Mouse (Mus musculus) CH12.LX (cell line): ENCODE measurements around the gene Dcaf15. TPM values are rescaled to one million over a fixed set of nuclear protein-coding genes. Genes with fewer than 3 reads are reported as not detected.

Experiments used
- DNase-seq: peaks from one replicate; pipeline ENCODE4 v3.0.0-alpha.2; 2013; ENCODE audit errors: extremely low read depth
- H3K27ac ChIP-seq: 2 replicates; pipeline ENCODE4 v1.5.1; 2012; ENCODE audit warnings: low read depth, mild to moderate bottlenecking, control low read depth, moderate library complexity; ENCODE audit not compliant: insufficient read depth
- H3K27me3 ChIP-seq: replicated peaks from 2 replicates; pipeline ENCODE3; 2012; ENCODE audit warnings: inconsistent platforms
- H3K36me3 ChIP-seq, 2 experiments: replicated peaks in 1 of 2; 2 replicates each; pipeline versions ENCODE3 to v1.6.1; 2012; ENCODE audit warnings: inconsistent platforms in 1 of 2, low read length in 1 of 2, mild to moderate bottlenecking in 1 of 2, mixed read lengths in 1 of 2, moderate library complexity in 1 of 2; ENCODE audit not compliant: control insufficient read depth in 1 of 2, insufficient read depth in 1 of 2
- H3K4me1 ChIP-seq, 2 experiments: 2 replicates each; pipeline ENCODE4 v1.6.1; 2012; ENCODE audit warnings: inconsistent platforms in 1 of 2, moderate library complexity in 1 of 2; ENCODE audit not compliant: insufficient read depth in 2 of 2, control insufficient read depth in 1 of 2
- H3K4me2 ChIP-seq: 2 replicates; pipeline ENCODE4 v1.6.1; 2012; ENCODE audit warnings: low read depth, mild to moderate bottlenecking, control low read depth; ENCODE audit not compliant: poor library complexity, insufficient read depth, severe bottlenecking
- H3K4me3 ChIP-seq, 3 experiments: fragments of 150-350 bp in 1 of 3; sonication (generic) in 1 of 3; replicated peaks in 1 of 3; 2 replicates each; pipeline versions ENCODE3 to v1.5.1; 2011 to 2012; ENCODE audit warnings: low read depth in 2 of 3, low read length in 2 of 3, mild to moderate bottlenecking in 2 of 3, moderate library complexity in 2 of 3, control low read depth in 1 of 3, improper control_type of control experiment in 1 of 3, inconsistent platforms in 1 of 3, mixed read lengths in 1 of 3; ENCODE audit not compliant: poor library complexity in 1 of 3
- H3K79me2 ChIP-seq: replicated peaks from 2 replicates; pipeline ENCODE4 v1.6.1; 2012; ENCODE audit warnings: mild to moderate bottlenecking, moderate library complexity; ENCODE audit not compliant: control insufficient read depth, poor library complexity, insufficient read depth, severe bottlenecking; ENCODE audit errors: extremely low read depth
- H3K9ac ChIP-seq: 2 replicates; pipeline ENCODE4 v1.6.1; 2012; ENCODE audit warnings: low read depth, mild to moderate bottlenecking, control low read depth, moderate library complexity; ENCODE audit not compliant: insufficient read depth
- H3K9me3 ChIP-seq: replicated peaks from 2 replicates; pipeline ENCODE3; 2012; ENCODE audit warnings: low read length, inconsistent platforms, mixed read lengths
- BHLHE40 ChIP-seq: IDR thresholded peaks from 2 replicates; pipeline ENCODE4 v1.6.1; 2011; ENCODE audit warnings: mild to moderate bottlenecking, low read depth, low read length, improper control_type of control experiment
- CHD1 ChIP-seq: IDR thresholded peaks from 2 replicates; pipeline ENCODE4 v1.6.1; 2012; ENCODE audit warnings: low read depth, low read length, improper control_type of control experiment, inconsistent platforms
- CTCF ChIP-seq, 2 experiments: IDR thresholded peaks in 1 of 2; conservative IDR thresholded peaks in 1 of 2; 2 replicates each; pipeline ENCODE4 v1.5.1; 2011 to 2012; ENCODE audit warnings: low read depth in 2 of 2, low read length in 2 of 2, improper control_type of control experiment in 1 of 2, inconsistent platforms in 1 of 2, mild to moderate bottlenecking in 1 of 2, moderate library complexity in 1 of 2
- ETS1 ChIP-seq: conservative IDR thresholded peaks from 2 replicates; pipeline ENCODE4 v1.6.1; 2012; ENCODE audit warnings: low read depth, mild to moderate bottlenecking, inconsistent platforms, low read length, improper control_type of control experiment, moderate library complexity
- JUN ChIP-seq: IDR thresholded peaks from 2 replicates; pipeline ENCODE4 v1.6.1; 2011; ENCODE audit warnings: low read depth, mild to moderate bottlenecking, low read length, improper control_type of control experiment, moderate library complexity; ENCODE audit not compliant: insufficient read depth
- KAT2A ChIP-seq: IDR thresholded peaks from 2 replicates; pipeline ENCODE4 v1.6.1; 2012; ENCODE audit warnings: low read length, improper control_type of control experiment, inconsistent platforms; ENCODE audit not compliant: insufficient replicate concordance
- MAX ChIP-seq: IDR thresholded peaks from 2 replicates; pipeline ENCODE4 v1.6.1; 2011; ENCODE audit warnings: low read length, improper control_type of control experiment
- MAZ ChIP-seq: IDR thresholded peaks from 2 replicates; pipeline ENCODE4 v1.6.1; 2012; ENCODE audit warnings: low read depth, mild to moderate bottlenecking, inconsistent platforms, low read length, improper control_type of control experiment, moderate library complexity
- MXI1 ChIP-seq: IDR thresholded peaks from 2 replicates; pipeline ENCODE4 v1.6.1; 2011; ENCODE audit warnings: mild to moderate bottlenecking, low read depth, low read length, improper control_type of control experiment
- MYC ChIP-seq: IDR thresholded peaks from 2 replicates; pipeline ENCODE4 v1.6.1; 2011; ENCODE audit warnings: low read depth, mild to moderate bottlenecking, improper control_type of control experiment, low read length
- NELFE ChIP-seq: IDR thresholded peaks from 2 replicates; pipeline ENCODE4 v1.6.1; 2011; ENCODE audit warnings: low read depth, low read length, improper control_type of control experiment
- PAX5 ChIP-seq: IDR thresholded peaks from 2 replicates; pipeline ENCODE4 v1.6.1; 2012; ENCODE audit warnings: low read length, inconsistent platforms, mixed read lengths
- POLR2A ChIP-seq: IDR thresholded peaks from 2 replicates; pipeline ENCODE4 v1.6.1; 2011; ENCODE audit warnings: low read depth, mild to moderate bottlenecking, improper control_type of control experiment, low read length
- POLR2AphosphoS2 ChIP-seq: IDR thresholded peaks from 2 replicates; pipeline ENCODE4 v1.6.1; 2011; ENCODE audit warnings: low read depth, low read length, improper control_type of control experiment
- RAD21 ChIP-seq: IDR thresholded peaks from 2 replicates; pipeline ENCODE4 v1.6.1; 2011; ENCODE audit warnings: low read depth, mild to moderate bottlenecking, low read length, improper control_type of control experiment, moderate library complexity
- RCOR1 ChIP-seq: conservative IDR thresholded peaks from 2 replicates; pipeline ENCODE4 v1.6.1; 2012; ENCODE audit warnings: low read depth, mild to moderate bottlenecking, inconsistent platforms, low read length, improper control_type of control experiment
- SMC3 ChIP-seq: IDR thresholded peaks from 2 replicates; pipeline ENCODE4 v1.6.1; 2011; ENCODE audit warnings: low read depth, low read length, improper control_type of control experiment
- TCF12 ChIP-seq: IDR thresholded peaks from 2 replicates; pipeline ENCODE4 v1.6.1; 2014; ENCODE audit warnings: low read depth, mild to moderate bottlenecking, inconsistent platforms, low read length, improper control_type of control experiment
- UBTF ChIP-seq: IDR thresholded peaks from 2 replicates; pipeline ENCODE4 v1.6.1; 2012; ENCODE audit warnings: low read depth, mild to moderate bottlenecking, inconsistent platforms, low read length, improper control_type of control experiment, moderate library complexity
- USF1 ChIP-seq: IDR thresholded peaks from 2 replicates; pipeline ENCODE4 v1.6.1; 2014; ENCODE audit warnings: low read depth, mild to moderate bottlenecking, inconsistent platforms, low read length, improper control_type of control experiment
- USF2 ChIP-seq: conservative IDR thresholded peaks from 2 replicates; pipeline ENCODE4 v1.6.1; 2011; ENCODE audit warnings: low read depth, low read length, improper control_type of control experiment
- ZKSCAN1 ChIP-seq: IDR thresholded peaks from 2 replicates; pipeline ENCODE4 v1.6.1; 2012; ENCODE audit warnings: low read depth, inconsistent platforms, low read length, improper control_type of control experiment, borderline replicate concordance
- ZMIZ1 ChIP-seq: IDR thresholded peaks from 2 replicates; pipeline ENCODE4 v1.6.1; 2012; ENCODE audit warnings: low read depth, mild to moderate bottlenecking, inconsistent platforms, low read length, improper control_type of control experiment
- ZNF384 ChIP-seq: IDR thresholded peaks from 2 replicates; pipeline ENCODE4 v1.6.1; 2012; ENCODE audit warnings: low read depth, low read length, improper control_type of control experiment, inconsistent platforms
- dilution Hi-C: fragments of 300-500 bp; cut with MboI; formaldehyde crosslinking; loops from 2 replicates; pipeline ENCODE4 v1.14.3; 2020; ENCODE audit warnings: low sequenced_read_pairs; ENCODE audit not compliant: extremely low pct_unique_long_range_greater_than_20kb, extremely low pct_ligation_motif_present
- in situ Hi-C: fragments of 300-500 bp; cut with MboI; formaldehyde crosslinking; loops from 3 replicates; pipeline ENCODE4 v1.14.3; 2019; ENCODE audit warnings: low sequenced_read_pairs, low pct_ligation_motif_present, low pct_unique_long_range_greater_than_20kb, mixed read lengths
- polyA plus RNA-seq: library from polyadenylated mRNA; unstranded; fragments of >175 nt; gene quantifications from 2 replicates; pipeline ENCODE4 v1.2.1, GENCODE M21; 2012; ENCODE audit warnings: low read depth; ENCODE audit not compliant: insufficient read length
- total RNA-seq, 2 experiments: library from RNA; depleted of rRNA; stranded (reverse); fragments of 300-350 nt in 1 of 2; fragments of >200 nt in 1 of 2; gene quantifications; 2 replicates each; pipeline ENCODE4 v1.2.3; 2012 to 2014

The Dcaf15 gene
- total and polyA plus RNA-seq, 3 experiments, result 39.3 to 50.7 (median 47.9) TPM

GRCm38 (mm10) chr8:84079206-84079605 lies 25.4 kb downstream of the Dcaf15 start:
- Histone ChIP-seq H3K27ac (no peak overlapping the region), H3K9me3 (no peaks in the 10 kb centered on the region), H3K4me2 (no peak overlapping the region), H3K79me2 (no peaks in the 10 kb centered on the region; the same call in 1 of the 2 replicates), H3K4me1 (no peaks in the 10 kb centered on the region), H3K36me3 (peaks cover 61 to 96% of the 10 kb centered on the region in 2 experiments), H3K4me3 (no peak overlapping the region), H3K27me3 (no peaks in the 10 kb centered on the region), H3K9ac (no peak overlapping the region)
- dilution Hi-C loops (no loop called here), in situ Hi-C loops (no loop called here)
- TF ChIP-seq MXI1, result no peak
- TF ChIP-seq KAT2A, result no peak
- no peak for TF ChIP-seq POLR2A
- no peak for TF ChIP-seq MAZ
- no peak for TF ChIP-seq NELFE
- no peak for TF ChIP-seq RCOR1
- no peak for TF ChIP-seq TCF12
- no peak for TF ChIP-seq MYC
- TF ChIP-seq SMC3, result no peak
- no peak for TF ChIP-seq ZMIZ1
- no peak for DNase-seq

GRCm38 (mm10) chr8:84076849-84077248 lies 27.7 kb downstream of the Dcaf15 start:
- H3K27ac ChIP-seq, result no peak overlapping the region
- no peaks in the 10 kb centered on the region for H3K9me3 ChIP-seq
- no peak overlapping the region for H3K4me2 ChIP-seq
- H3K4me1 ChIP-seq, result no peaks in the 10 kb centered on the region
- in situ Hi-C loops, result no loop called here
- no peak for DNase-seq
- peaks cover 45 to 93% of the 10 kb centered on the region in 2 experiments for H3K36me3 ChIP-seq
- dilution Hi-C loops, result no loop called here
- H3K9ac ChIP-seq, result no peak overlapping the region
- H3K27me3 ChIP-seq, result no peaks in the 10 kb centered on the region
- no peak overlapping the region for H3K4me3 ChIP-seq
- no peak for TF ChIP-seq USF2
- no peak for TF ChIP-seq MXI1
- TF ChIP-seq POLR2A, result no peak
- TF ChIP-seq ZKSCAN1, result no peak
- no peak for TF ChIP-seq MYC
- no peak for TF ChIP-seq POLR2AphosphoS2
- no peak for TF ChIP-seq NELFE
- TF ChIP-seq CTCF (conservative IDR thresholded peaks at IDR 0.05 in 1 of 2, IDR thresholded peaks at IDR 0.05 in 1 of 2; ENCODE audit: low read depth in 2 of 2, low read length in 2 of 2), result no peak
- TF ChIP-seq ETS1, result no peak
- no peak for TF ChIP-seq UBTF
- TF ChIP-seq ZNF384, result no peak
- TF ChIP-seq JUN, result no peak
- TF ChIP-seq CHD1, result no peak
- TF ChIP-seq KAT2A, result no peak
- no peak for TF ChIP-seq PAX5
- no peak for TF ChIP-seq MAX
- TF ChIP-seq RAD21, result no peak
- no peak for TF ChIP-seq USF1
- TF ChIP-seq BHLHE40, result no peak
- H3K79me2 ChIP-seq, result no peaks in the 10 kb centered on the region; the same call in 1 of the 2 replicates
